Mouse (Mus musculus): ENCODE measurements around the gene Zmat5.

GRCm38 (mm10) chr11:4769293-4769692 lies 64.8 kb downstream of the Zmat5 start:
- TF ChIP-seq CTCF (IDR thresholded peaks at IDR 0.05; ENCODE audit: low read depth, low read length) (no peak), POLR2A (IDR thresholded peaks at IDR 0.05; ENCODE audit: borderline replicate concordance, low read depth, low read length) (no peak)

All from bone marrow macrophage, adult 2 months (primary cell).